Mouse (Mus musculus): ENCODE measurements around the gene Fam196b.

Fam196b gene

GRCm38 (mm10) chr11:34332344-34333031, 17.9 kb downstream of the Fam196b start:
- no peak for DNase-seq (ENCODE audit: low spot score)

DNA sequence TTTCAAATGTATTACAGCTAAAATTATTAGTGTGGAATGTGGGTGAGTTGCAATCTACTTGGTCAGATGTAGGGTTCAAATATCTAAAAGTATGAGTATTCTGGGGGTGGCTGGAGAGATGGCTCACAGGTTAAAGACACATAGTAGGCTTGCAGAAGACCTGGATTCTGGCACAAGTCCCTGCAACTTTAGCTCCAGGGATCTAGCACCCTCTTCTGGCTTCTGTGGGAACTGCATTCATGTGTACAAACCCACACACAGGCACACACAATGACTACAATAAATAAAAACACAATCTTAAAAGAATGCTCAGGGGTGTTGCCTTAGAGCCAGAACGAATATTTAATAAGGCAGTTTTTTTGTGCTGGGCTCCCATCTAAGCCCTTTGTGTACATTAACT, 23.3 kb downstream of the Fam196b start:
- DNase-seq (ENCODE audit: low spot score) = no peak

DNA sequence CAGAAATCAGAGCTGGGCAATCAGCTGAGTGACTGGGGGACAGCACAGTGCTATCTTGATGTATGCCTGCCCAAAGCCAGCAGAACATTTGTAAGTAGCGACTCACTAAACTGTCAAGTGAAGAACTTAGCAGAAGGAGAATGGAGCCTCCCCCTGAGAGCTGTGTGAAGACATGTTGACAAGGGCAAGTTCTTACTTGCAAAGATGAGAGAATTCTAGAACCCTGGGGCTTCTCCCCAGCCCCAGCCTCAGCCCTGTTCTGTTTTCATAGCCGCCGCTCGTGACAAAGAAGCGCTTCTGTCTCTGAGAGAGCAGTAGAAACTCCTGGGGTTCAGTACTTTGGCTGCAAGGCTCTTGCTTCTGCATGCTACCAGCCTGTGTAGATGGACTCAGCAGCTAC, 25.1 kb downstream of the Fam196b start:
- DNase-seq (ENCODE audit: low spot score) = no peak

- no peak for DNase-seq (ENCODE audit: low spot score)
Observed at GRCm38 (mm10) chr11:34343742-34344307, 29.2 kb downstream of the Fam196b start.

DNA sequence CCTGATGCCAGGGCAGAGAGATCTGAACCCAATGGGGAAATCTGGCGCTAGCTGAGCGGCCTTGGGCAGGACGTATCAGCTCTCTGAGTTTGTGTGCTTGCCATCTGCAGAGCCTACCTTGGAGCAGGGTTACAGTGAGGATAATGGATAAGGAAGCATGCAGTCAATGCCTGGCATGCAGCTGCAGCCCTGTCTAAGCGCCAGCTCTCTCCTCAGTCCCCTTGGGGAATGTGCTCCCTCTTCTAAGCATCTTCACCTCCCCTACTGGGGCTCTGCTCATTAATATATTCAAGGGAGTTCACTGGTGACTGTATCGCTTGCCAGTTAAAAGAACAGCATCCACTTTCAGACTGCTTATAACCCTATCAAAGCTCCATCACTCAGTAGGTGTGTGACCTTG, 29.7 kb downstream of the Fam196b start:
- DNase-seq (ENCODE audit: low spot score) = no peak

DNA sequence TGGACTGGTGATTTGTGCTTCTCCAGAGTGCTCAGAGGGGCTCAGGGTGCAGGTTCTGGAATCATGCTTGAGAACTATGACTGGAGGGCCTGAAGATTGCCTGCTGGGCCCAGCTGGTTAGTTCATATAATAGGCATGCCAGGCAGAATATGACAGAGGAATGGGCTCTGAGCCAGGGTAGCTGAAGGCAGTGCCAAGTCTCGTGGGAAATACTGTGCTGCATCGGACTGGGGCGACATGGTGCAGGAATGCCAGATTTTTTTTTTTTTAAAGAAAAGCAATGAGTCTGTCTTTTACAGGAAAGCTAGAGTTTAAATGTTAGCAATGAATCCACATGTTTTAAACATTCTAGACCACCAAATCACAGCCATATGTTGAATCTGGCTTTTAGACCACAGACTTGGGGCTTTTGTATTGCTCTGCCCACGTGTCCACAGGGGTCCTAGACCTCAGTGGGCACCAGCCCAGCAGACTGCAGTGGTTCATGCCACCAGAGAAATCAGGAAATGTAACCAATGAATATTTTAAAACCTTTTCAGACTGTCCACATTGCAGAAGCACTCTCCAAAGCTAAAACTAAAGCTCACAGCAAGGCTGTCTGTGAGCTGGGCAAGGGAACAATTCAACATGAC, 33.8 kb downstream of the Fam196b start:
- DNase-seq (ENCODE audit: low spot score) = no peak

DNA sequence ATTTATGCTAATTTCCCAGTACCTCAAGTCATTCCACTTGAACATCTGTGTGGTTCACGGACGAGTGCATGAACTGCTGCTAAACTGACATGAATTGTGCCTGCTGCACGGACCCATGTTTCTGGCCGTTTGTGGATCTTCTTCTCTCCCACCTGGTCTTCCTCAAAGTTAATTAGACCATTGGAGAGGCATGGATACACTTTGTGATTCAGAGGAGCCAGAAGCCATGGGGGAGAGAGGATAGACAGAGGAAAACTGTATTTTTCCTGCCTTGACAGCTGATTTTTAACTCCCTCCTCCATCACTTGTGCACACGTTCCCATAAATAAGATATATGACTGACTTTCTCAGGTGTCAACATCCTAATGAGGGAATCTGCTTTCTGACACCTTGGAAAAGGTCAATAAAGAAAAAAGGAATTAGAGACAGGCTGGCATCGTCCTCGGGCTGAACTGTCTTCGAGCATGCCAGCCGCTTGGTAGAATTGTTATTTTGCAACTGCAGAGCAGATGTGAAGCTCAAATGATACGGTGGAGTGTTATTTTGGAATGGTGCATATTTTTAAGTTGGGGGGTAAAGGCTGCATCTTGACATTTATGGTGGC, 34.9 kb downstream of the Fam196b start:
- no peak for DNase-seq (ENCODE audit: low spot score)

GRCm38 (mm10) chr11:34355406-34355805, 40.8 kb downstream of the Fam196b start:
- DNase-seq (ENCODE audit: low spot score) = no peak

DNA sequence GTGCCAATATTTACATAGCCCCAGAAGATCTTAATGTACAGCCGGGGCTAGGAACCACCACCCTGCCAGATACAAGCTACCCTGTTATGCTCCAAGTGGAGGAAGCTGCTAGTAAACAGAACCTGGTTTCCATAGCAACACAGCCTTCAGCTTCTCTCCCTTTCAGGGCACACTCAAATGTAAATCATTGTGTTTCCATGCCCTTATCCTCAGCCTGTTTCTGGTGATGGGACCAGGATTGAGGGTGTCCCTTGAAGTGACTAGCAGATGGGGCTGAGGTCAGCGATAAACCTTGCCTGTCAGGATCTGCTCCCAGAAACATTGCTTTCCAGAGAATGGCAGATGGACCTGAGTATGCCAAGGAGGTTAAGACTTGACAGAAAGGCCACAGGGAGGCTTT, 41.5 kb downstream of the Fam196b start:
- DNase-seq (ENCODE audit: low spot score) = no peak

DNA sequence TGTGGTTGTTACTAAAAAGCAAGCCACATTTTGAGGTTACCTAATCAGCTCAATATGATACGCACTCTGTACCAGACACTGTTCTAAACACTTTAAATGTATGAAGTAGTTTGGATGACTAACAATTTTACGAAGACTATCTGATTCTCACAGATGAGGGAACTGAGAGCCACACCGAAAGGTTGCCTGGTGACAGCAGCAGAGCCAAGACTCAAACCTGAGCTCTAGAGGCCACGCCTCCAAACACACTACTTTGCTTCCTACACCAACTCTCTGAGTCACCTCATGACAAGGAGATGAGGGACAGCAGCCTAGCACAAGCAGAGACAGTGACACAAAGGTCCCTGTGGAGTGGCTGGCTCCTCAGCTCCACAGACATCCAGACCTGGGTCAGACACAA, 57.6 kb downstream of the Fam196b start:
- DNase-seq (ENCODE audit: low spot score) = no peak

DNA sequence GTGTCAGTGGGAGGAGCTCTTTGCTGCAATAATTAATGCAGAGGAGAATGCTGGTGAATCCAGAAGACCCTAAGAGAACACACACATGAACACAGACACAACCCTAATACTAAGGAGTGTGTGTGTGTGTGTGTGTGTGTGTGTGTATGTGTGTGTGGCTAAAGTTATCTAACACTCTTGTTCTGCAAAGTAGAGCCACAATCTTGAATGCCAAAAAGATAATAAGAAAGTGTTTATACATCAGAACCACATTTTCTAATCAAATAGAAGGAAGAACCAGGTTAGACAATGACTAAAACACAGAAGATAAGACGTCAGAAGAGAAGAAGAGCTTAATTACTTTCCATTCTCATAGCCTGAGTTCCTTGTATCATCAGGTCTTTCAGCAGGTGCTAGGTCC, 60.9 kb downstream of the Fam196b start:
- no peak for DNase-seq (ENCODE audit: low spot score)

- DNase-seq (ENCODE audit: low spot score) = no peak
Observed at GRCm38 (mm10) chr11:34377649-34378048, 63.0 kb downstream of the Fam196b start.

DNA sequence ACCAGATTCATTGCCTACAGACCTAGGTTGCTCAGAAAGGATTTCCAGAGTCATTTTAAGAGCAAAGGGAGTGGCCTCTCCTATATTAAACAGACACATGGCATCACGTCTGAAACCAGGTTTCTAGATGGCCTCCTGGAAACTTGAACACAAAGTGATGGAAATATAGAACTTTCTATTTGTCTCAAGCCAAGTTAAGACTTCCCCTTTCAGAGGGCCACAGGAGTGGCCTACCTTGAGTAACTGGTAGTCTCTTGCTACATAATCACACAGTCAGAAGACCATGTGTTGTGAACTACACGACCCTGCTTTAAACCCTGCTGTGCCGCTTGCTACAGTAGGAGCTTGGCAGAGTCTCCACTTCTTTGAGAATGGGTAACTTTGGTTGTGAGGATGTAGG, 68.9 kb downstream of the Fam196b start:
- no peak for DNase-seq (ENCODE audit: low spot score)

- DNase-seq (ENCODE audit: low spot score) = no peak
Observed at GRCm38 (mm10) chr11:34384178-34384577, 69.6 kb downstream of the Fam196b start.

GRCm38 (mm10) chr11:34385001-34385688, 70.5 kb downstream of the Fam196b start:
- no peak for DNase-seq (ENCODE audit: low spot score)

GRCm38 (mm10) chr11:34389261-34390116, 74.9 kb downstream of the Fam196b start:
- DNase-seq (ENCODE audit: low spot score) = no peak

DNA sequence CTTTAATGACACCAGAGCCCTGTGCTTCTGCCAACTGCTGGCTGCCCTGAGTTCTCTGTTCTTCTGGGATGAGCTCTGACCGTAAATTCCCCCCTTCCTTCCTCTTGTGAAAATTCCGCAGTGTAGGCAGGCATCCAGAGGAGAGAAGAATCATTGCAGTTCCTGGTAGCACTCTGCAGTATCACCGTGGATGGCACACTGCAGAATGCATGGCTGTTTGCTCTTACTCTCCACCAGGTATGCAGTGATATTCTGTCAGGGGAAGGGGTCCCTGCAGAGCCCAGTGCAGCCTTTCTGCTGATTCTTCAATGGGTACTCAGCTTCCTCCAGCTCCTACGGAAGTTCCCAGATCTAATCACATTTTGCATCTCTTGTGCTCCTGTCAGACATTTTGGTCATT, 77.5 kb downstream of the Fam196b start:
- DNase-seq (ENCODE audit: low spot score) = no peak

GRCm38 (mm10) chr11:34395802-34396201, 81.2 kb downstream of the Fam196b start:
- no peak for DNase-seq (ENCODE audit: low spot score)

DNA sequence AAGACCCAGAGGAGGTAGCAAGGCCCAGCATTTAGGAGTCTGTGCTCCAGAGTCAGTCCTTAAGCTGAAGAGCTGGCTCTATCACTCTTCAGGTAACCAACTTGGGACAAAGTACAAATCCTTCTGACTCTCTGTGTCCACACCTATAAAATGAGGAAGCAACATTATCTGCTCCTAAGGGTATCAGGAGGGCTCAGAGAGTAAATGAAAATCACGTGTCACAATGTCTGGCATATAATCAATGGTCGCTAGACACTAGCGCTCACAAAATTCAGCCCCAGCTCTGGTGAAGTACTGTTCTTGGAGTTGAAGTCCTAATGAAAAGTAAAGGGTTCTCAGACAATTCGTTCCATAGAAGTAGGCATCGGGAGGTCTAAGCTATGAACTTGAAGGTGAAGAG, 83.0 kb downstream of the Fam196b start:
- DNase-seq (ENCODE audit: low spot score) = no peak

DNA sequence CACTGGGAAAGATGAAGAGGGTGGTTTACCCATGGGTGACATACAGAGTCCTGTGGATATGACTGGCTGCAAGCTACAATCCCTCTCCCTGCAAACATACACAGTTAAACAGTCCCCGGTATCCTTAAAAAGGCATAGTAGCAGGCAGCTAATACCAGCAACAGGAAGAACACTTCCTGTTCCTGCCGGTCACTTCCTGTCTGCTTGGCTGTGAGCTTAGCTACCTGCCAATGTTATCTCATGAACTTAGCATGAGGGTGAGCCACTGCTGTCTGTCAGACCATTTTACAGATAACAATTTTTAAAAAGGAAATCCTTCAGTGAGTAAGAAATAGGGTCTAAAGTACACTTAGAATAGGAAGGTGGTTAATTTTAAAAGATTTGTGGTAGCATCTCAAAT, 83.9 kb downstream of the Fam196b start:
- no peak for DNase-seq (ENCODE audit: low spot score)

DNA sequence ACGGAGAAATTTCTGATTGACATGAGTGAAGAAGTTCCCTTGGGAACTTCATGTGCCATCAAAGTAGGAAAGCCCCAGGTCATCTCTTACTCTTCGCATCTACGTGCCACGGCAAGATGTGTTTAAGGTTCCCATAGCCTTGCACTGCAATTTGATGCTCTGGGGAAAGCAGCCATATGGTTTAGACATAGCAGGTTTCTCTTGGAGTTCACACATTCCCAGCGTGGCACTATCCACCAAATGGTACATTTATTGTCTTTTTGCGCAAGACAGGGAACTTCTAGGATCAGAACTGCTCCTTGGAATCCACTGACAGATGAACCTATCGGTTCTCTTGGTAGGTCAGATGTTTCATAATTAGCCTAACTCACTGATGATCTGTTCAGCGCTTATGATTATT, 86.7 kb downstream of the Fam196b start:
- DNase-seq (ENCODE audit: low spot score) = no peak

GRCm38 (mm10) chr11:34405311-34405710, 90.7 kb downstream of the Fam196b start:
- DNase-seq (ENCODE audit: low spot score) = no peak
